Mouse (Mus musculus) MEL (cell line): Measurements from ENCODE around the gene Ssr2.

ENCODE experiments used
- CTCF ChIP-seq, 3 experiments: IDR thresholded peaks in 2 of 3; conservative IDR thresholded peaks in 1 of 3; 2 replicates each; pipeline ENCODE4 v1.5.1; 2011 to 2012; ENCODE audit warnings: low read length in 3 of 3, low read depth in 2 of 3, mild to moderate bottlenecking in 2 of 3, improper control_type of control experiment in 1 of 3, inconsistent platforms in 1 of 3, mixed read lengths in 1 of 3, moderate library complexity in 1 of 3; ENCODE audit not compliant: control insufficient read depth in 1 of 3, insufficient read depth in 1 of 3, poor library complexity in 1 of 3, severe bottlenecking in 1 of 3
- EP300 ChIP-seq, 2 experiments: IDR thresholded peaks; 2 replicates each; pipeline ENCODE4 v1.6.1; 2011; ENCODE audit warnings: improper control_type of control experiment in 2 of 2, low read length in 2 of 2, low read depth in 1 of 2, mild to moderate bottlenecking in 1 of 2
- HCFC1 ChIP-seq: IDR thresholded peaks from 2 replicates; pipeline ENCODE4 v1.6.1; 2012; ENCODE audit warnings: low read depth, mild to moderate bottlenecking, inconsistent platforms, low read length, improper control_type of control experiment, moderate library complexity
- MAFK ChIP-seq: IDR thresholded peaks from 2 replicates; pipeline ENCODE4 v1.6.1; 2011; ENCODE audit warnings: low read depth, mild to moderate bottlenecking, low read length, improper control_type of control experiment, borderline replicate concordance
- NRF1 ChIP-seq: IDR thresholded peaks from 2 replicates; pipeline ENCODE4 v1.6.1; 2014; ENCODE audit warnings: low read depth, mild to moderate bottlenecking, inconsistent platforms, low read length, improper control_type of control experiment, moderate library complexity; ENCODE audit not compliant: poor library complexity, insufficient read depth, severe bottlenecking
- POLR2AphosphoS2 ChIP-seq: IDR thresholded peaks from 2 replicates; pipeline ENCODE4 v1.6.1; 2011; ENCODE audit warnings: low read length, improper control_type of control experiment
- TAL1 ChIP-seq: IDR thresholded peaks from 2 replicates; pipeline ENCODE4 v1.6.1; 2012; ENCODE audit warnings: mild to moderate bottlenecking, inconsistent platforms, low read length, moderate library complexity, mixed read lengths
- TCF12 ChIP-seq: IDR thresholded peaks from 2 replicates; pipeline ENCODE4 v1.6.1; 2014; ENCODE audit warnings: low read depth, mild to moderate bottlenecking, inconsistent platforms, low read length, improper control_type of control experiment, moderate library complexity

GRCm38 (mm10) chr3:88571856-88572255, 3.8 kb upstream of the Ssr2 start:
- no peak for TF ChIP-seq POLR2AphosphoS2
- TF ChIP-seq CTCF (IDR thresholded peaks at IDR 0.05 in 2 of 3, conservative IDR thresholded peaks at IDR 0.05 in 1 of 3; ENCODE audit: control insufficient read depth in 1 of 3, insufficient read depth in 1 of 3, low read depth in 2 of 3, low read length in 3 of 3, poor library complexity in 1 of 3, severe bottlenecking in 1 of 3), result no peak
- no peak for TF ChIP-seq NRF1
- TF ChIP-seq TAL1, result no peak
- no peak for TF ChIP-seq EP300 (IDR thresholded peaks at IDR 0.05; ENCODE audit: low read depth in 1 of 2, low read length in 2 of 2)
- TF ChIP-seq HCFC1, result no peak
- TF ChIP-seq TCF12, result no peak
- TF ChIP-seq MAFK, result no peak
